Mouse (Mus musculus) right cerebral cortex, postnatal 36 days (tissue): ENCODE measurements at regions not wholly inside any gene's neighbourhood (a gene's known extent, or its start where the extent isn't known, plus 50 kb on each side); places are given as distances from the start of the nearest gene placed in this dataset.

ENCODE experiments used
- DNase-seq, 2 experiments: peaks; one replicate each; pipeline ENCODE4 v3.0.0; 2022; ENCODE audit warnings: low spot score in 2 of 2, mixed read lengths in 1 of 2

DNA sequence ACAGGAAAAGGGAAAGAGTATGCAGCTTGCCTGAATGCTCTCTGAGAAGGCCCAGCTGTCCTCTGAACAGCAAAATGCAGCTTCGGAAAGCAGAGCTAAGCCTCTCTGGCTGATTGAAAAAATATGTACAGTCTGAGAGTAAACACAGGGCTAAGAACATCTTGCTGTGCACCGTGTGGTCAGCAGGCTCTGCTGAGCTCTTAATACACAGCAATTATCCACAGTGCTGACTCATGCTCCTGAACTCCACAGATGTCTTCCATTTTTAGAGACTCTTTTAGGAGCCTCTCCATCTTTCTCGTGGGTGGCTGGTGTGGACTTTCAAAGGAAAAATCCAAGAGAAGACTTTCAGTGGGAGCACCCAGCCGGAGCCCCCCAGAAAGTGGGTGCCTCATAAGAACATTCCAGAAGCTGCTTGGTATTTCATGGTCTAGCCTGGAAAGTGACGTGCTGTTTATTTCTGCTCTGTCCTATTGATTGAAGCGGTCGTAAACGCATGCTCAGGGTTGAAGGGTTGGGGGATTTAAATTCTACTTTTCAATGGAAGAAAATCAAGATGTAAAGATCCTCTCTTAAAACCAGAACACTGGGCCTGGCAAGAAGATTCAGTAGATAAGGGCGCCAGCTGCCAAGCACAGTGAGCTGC lies 209.5 kb downstream of the Mreg start:
- DNase-seq: peak; percentile 21 to 27

DNA sequence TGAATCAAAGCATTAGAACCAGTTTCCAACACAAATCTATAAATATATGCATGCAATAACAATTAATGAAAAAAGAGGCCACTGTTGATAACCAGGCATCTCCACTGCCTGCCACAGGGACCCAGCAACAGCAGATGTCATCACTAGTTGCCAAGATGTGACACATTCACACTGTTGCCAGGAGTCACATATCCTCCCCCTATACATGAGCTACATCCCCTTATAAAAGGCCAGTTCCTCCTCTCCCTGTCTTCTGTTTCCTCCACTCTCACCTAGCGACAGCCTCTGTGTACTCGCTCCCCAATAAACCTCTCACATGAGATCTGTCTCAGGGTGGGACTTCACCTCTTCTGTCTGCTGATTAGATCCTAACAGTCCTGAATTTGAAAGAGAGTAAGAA lies 211.4 kb downstream of the Mreg start:
- no peak for DNase-seq

DNA sequence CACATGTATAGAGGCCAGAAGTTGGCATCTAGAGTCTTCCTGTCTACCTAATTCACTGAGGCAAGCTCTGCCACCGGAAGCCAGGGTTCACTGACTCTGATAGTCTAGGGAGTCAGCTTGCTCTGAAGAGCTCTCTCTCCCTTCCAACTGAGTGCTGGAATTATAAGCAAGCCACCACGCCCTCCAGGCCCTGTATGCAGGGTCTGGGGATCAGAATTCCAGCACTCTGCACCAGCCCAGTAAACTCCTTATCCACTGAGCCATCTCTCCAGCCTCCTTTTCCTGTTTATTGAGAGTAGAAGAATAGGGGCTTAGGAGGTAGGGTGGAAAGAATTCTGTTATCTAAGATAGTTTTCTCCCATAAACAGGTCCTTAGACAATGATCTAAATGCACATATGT lies 215.3 kb downstream of the Mreg start:
- no peak for DNase-seq

DNA sequence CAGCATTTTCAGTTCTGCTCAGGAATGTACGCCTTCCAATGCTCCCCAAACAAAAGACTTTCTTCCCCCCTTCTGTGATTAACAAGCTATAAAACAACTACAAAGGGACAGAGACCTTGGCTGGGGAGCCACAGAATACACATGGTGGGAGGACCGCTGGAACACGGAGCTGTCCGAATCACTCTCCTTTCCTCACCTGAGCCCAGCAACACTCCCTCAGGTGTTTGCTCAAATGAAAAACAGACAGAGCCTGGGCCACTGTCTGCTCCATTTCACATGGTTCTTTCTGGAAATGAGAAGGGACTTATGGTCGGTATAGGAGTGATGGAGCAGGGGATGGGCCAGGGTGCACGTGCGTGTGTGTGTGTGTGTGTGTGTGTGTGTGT lies 215.9 kb downstream of the Mreg start:
- no peak for DNase-seq

DNA sequence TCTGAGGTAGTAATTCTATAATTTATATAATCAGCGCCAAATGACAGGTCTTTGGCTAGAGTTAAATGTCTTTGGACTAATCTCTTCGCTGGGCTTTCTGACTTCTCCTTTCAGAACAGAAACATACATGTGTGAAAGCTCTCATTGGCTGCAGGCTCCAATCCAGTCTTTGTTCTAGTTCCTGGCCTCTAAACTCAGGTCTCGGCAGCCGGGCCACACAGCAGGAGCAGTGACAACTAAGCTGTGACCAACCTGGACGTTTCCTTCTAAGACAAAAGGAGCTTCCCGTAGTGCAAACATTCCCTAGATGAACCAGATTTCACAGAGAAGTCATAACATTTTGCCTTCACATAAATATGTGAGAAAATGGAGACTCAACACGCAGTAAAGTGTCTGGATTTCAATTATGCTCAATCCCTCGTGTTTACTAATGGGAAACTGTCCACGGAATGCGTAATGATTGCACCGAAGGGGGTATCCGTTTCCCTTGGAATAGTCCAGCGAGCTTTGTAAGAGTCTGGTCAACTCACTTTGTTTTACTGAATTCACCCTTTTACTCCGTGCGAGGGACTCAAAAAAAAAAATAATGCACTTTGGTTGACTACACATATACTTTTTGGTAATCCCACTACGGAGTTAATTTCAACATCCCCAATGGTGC lies 216.4 kb downstream of the Mreg start:
- no peak for DNase-seq

DNA sequence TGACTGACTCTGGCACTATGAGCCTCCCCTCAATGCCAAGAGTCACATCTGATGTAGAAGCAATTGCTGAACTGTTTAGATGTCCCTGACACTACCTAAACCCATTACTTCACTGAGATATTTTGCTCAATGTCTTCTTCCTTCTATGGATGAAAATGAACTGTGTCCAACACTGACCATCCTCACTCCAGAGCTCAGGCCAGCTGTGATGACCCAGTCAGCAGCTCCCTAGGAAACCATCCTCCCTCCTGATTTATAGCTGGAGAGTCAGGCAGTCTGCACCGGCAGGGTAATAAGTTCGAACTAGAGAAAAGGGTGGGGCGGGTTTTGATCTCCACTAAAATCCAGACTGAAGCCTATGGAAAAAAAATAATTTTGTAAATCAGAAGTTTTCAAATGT lies 221.2 kb downstream of the Mreg start:
- DNase-seq: no peak

DNA sequence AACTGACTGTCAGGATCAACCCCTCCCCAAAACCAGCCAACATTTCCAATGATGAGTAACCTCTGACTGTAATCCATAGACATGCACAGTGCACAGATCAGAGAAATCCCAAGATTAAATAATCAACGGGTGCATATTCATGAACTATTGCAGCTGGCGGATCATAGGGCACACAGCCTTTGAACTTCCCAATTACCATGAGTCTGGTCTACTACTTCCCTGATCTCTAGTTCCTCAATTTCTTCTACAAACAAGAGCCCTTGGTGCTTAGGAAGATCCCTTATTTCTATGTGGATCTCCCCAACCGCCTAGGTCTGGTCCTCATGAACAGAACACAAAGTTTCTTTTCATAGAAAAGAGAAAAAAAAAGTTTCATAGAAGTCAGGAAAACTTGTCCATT lies 224.0 kb downstream of the Mreg start:
- DNase-seq: no peak

DNA sequence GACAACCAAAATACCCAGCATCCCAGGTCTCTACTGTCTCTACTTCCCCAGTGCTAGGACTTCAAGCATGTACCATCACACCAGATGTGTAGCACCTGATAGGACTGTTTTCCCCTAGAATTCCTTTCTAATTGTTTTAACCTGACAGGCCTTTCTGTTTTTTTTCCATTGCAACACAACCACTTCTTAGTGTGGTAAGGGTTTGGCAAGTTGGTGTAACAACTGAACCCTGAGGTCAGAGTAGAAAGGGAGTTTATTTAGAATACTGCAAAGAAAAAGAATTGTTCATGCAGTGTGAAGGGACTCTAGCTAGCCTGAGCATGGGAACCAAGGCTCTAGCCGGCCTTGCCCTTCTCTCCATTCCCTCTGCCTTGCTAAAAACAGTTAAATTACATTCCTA lies 226.1 kb downstream of the Mreg start:
- no peak for DNase-seq

DNA sequence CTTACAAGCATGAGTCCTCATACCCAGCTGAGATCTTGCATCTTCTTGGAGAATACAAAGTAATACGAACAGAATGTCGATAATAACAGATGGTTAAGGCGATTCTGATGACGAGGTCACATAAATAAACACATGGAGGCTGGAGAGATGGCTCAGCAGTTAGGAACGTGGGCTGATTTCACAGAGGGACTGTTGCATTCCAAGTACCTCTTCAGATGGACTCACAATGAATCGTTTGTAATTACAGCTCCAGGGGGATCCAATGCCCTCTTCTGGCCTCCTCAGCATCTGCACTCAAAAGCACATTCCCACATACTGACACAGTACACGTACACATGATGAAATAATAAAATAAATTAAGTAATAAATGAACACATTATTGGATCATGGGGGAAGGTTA lies 228.3 kb downstream of the Mreg start:
- DNase-seq: no peak

DNA sequence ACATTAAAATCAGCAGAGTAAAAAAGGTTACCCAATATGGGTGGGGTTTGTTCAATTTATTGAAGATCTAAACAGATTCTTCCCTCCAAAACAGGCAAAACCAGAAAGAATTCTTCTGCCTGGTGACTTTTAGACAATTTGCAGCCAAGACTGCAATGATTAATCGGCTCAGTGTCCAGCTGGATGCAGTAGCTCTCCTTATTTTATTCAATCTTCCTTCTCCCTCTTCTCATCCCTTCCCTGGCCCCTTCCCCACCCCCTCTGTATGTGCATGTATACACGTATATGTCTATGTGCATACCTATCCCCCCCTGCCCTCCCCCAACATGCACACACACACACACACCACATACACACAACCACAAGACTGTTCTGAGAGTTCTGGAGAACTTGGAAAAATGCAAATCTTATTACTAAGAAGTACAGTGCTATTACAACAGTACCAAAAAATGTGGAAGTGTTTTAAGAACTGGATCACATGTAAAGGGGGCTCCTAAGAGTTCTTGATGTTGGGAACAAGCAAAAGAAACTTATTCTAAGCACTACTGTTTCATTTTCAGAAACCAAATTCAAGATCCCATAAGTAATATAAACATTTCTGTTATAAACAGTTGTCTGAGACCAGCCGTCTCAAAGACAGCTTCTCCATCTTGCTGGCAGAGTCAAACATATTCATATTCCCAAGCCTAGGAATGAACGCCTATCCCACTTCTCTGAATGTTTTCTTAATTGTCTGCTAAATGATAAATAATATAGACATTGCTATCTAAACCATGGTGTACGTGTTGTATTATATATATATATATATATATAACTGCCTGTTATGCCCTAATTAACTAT lies 229.5 kb downstream of the Mreg start:
- DNase-seq: no peak

DNA sequence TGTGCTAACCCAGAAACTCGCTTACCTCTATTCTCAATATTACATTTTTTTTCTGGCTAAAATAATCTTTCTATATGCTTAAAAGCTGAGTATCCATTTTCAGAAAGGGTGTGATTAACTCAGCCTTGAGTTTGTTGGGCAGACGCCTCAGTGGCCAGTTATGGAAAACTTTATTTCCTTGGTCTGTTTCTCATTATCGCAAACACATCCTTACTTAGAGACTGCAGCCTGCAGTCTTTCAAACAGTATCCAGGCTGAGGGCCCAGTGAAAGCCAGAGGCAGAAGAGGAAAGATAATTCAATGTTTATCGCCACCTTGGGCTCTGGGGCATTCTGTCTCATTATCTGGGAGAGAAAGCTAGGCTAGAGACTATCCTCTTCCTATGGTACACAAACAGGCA lies 231.5 kb downstream of the Mreg start:
- DNase-seq: no peak

DNA sequence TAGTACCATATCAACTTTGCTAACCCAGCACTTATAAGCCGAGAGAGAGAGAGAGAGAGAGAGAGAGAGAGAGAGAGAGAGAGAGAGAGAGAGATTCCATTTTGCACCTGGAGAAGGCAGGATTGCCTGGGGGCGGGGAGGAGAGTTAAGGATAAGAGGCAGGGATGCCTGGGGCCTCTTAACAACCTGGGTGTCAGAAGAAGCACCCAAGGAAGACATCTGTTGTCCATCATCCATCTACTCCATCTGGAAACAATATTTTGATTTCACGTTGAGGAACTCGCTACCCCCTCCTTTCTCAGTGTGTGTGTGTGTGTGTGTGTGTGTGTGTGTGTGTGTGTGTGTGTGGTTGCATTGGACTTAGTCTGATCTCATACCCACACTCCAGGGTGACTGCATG lies 232.8 kb downstream of the Mreg start:
- no peak for DNase-seq

DNA sequence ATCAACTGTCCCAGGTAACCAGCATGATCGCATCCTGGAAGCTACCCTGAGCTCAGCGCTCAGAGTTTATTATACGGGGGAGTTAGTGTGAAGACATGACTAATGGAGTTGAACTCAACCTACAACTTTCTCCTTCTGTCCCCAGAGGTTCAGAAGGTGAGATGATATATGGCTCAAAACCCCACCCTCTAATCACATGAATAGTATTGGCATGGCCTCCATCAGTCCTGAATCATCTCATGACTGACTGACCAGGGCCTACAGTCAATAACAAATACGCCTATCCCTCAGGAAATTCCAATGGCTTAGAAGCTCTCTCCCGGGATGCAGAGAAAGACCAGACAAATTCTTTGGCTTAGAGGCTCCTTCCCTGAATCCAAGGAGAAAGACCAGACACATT lies 234.7 kb downstream of the Mreg start:
- no peak for DNase-seq

DNA sequence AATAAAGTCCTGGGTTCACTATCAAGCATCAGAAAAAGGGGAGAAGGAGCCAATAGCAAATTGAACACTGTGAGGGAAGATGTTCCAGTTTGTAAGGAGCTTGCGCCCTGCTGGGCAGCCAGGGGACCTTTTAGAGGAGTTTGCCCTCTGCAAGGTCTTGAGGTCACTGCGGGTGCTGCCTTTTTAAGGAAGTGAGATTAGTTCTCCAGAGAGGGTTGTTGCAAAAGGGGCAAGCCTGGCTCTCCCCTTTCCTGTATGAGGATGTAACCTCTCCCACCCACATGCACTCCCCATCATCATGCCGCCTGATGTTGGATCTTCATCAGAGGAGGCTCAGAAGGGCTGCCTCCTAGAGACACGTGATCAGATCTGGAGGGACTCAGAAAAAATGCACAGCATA lies 237.4 kb downstream of the Mreg start:
- no peak for DNase-seq

DNA sequence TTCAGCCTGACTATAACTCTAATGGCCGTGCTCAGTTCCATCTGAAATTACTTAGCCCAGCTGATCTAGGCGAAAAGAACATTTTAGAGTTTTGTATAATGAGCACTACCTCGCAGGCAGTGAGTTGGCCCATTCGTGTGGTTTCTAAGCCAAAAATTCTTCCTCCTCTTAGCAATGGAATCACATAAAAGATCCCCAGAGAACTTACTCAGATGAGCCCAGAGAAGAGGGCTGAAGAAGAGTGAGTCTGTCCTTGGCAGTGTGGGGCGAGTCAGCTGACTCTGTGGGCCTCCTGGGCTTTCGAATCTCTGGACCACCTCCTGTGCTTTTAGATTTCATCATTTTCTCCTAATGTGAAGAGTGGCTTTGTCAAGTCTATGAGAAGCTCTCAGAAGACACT lies 240.2 kb downstream of the Mreg start:
- DNase-seq: peak in 1 of 2 experiments; percentile 16

DNA sequence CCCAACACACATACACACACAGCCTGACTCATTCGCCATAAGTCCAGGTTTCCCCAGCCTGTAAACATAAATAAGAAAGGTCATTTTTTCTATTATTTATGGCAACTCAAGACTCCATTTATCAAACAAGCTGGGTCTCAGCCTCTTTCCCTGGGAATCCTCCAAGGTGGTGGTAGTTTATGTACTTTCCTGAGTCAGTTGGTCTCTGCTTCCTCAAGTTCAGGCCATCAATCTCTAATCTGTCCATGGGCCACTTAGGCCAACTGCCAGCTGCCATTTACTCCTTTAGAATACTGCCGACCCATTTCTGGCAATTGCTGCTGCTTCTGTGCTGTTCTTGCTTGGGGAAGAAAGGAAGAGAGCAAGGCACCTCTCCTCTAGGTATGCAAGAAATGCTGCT lies 241.3 kb downstream of the Mreg start:
- no peak for DNase-seq

DNA sequence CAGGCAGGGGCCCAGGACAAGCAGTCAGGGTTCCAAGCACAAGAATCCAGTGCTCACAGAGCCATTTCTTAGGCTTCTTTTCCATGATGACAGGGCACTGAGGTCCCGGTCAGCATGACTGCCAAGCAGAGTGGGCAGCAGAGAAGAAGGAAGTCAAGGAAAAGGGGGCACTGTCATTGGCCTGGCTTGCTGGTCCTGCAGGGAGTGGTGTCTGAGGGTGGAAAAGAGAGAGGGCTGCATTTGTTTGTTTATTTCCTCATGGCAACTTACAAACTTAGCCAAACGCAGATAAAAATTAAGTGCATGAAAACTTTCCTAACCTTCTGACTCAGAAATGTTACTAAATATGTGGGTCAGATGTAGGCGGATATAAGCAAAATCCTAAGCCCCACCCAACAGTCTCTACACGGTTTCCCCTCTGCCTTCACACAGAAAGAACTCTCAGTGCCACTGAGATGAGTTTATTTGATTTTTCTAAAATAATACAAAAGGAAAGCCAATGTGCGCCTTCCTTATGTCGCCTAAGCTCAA lies 244.5 kb downstream of the Mreg start:
- DNase-seq: no peak

DNA sequence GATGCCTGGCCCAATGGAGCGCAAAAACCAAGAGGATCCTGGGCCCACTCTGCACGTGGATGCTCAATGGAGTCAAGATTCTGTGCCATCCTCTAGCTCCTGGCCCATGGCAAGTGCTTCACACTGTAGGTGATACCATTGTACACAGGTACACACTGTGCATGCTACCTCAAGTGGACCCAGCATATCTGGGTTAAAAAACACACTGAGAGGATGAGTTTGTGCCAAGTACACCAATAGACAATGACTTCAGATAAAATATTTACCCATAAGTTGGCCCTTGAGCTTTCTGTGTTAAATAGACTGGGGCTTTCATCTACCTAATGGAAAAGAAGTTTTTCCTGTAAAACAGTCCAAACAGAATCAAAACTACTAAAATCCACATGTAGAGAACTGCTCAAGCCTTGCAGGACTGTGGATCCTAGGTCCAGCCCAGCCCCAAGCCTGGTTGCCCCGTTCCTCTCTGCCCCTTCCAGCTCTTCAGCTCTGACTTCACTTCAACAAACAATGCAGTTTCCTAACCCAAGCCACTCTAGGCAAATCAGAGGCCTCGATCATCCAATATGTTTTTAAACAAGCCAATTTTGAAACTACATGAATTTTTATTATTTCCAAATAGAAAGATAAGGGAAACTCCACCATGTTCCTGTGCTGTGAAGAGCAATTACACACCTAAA lies 247.5 kb downstream of the Mreg start:
- DNase-seq: no peak

DNA sequence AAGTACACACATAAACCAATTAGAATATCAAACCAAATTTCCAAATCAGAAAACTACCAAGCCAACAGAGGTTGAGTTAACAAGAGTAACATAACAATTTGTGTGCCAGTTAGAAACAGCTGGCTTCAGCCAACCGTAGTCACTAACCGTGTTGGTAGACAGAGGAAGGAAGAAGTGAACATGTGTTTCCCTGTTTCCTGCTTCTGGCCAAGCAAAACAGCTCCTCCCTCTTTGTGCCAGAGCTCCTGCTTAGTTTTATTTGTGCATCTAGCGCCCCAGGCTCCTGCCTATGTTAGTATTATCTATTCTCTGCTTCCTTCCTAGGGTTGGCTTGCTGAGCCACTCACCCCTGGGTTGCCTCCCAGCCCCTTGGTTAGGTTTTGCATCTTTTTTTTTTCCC lies 255.2 kb downstream of the Mreg start:
- no peak for DNase-seq

DNA sequence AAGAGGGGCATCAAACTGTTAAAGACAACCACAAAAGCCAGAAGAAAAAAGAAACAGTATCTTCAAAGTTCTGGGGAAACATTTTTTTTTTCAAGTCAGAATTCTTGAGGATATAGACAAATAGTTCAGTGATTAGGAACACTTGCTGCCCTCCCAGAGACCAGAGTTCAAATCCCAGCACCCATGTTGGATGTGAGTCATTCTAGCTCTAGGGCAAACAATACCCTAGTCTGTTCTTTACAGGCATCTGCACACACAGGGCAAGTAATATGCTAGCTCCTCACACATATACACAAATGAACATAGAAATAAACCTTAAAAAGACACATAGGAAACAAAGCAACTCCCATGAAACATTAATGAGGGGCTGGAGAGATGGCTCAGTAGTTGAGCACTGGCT lies 256.8 kb downstream of the Mreg start:
- no peak for DNase-seq

DNA sequence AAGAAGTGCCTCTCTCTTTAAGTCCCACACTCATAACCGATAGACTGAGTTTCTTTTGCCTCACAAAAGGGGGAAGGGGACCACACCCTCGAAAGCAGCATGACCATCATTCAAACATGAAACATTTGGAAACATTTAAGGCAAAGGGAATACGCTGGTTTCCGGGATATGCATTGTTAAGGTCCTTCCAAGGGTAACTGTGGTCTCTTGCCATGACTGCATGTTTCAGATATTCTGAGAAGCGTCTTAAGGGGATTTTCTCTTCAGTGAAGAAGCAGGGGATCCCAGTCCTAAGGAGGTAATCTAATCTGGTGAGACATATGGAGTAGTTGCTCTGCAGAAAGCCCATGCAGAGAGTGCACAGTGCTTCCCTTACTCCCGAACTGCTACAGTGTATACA lies 258.8 kb downstream of the Mreg start:
- no peak for DNase-seq

DNA sequence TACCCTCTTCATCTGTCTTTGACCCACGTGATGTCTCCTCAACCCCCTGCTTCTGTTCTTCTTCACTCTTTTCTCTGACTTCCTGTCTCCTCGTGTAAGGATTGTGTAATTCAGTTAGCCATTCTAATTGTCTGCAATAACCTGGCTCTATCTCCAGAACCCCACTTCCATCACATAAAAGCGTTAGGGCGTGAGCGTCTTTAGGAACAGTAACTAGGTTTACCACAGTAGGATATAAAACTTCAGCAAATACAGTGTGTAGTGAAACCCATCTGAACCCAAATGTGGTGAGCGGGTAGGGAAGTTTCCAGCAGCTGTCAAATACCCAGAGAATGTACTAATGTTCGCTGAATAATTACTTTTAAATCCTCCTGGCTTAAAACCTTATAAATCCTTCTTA lies 262.6 kb downstream of the Mreg start:
- no peak for DNase-seq
